Mouse (Mus musculus) spleen, adult 2 months (tissue): ENCODE data around the gene G530012D18Rik.
"Not testable (repeated sequence)": the region's sequence is repeated elsewhere in the genome, so short reads cannot be mapped to it uniquely, and the experiment has no call there.

ENCODE experiments used
- CTCF ChIP-seq: fragments of 200-500 bp; IDR thresholded peaks from 2 replicates; pipeline ENCODE4 v1.5.1; 2011; ENCODE audit warnings: mild to moderate bottlenecking, inconsistent platforms; ENCODE audit not compliant: insufficient read depth, insufficient read length, insufficient replicate concordance; ENCODE audit errors: extremely low read depth
- POLR2A ChIP-seq: fragments of 200-500 bp; IDR thresholded peaks from 2 replicates; pipeline ENCODE4 v1.6.1; 2011; ENCODE audit warnings: low read depth, low read length, inconsistent platforms

DNA sequence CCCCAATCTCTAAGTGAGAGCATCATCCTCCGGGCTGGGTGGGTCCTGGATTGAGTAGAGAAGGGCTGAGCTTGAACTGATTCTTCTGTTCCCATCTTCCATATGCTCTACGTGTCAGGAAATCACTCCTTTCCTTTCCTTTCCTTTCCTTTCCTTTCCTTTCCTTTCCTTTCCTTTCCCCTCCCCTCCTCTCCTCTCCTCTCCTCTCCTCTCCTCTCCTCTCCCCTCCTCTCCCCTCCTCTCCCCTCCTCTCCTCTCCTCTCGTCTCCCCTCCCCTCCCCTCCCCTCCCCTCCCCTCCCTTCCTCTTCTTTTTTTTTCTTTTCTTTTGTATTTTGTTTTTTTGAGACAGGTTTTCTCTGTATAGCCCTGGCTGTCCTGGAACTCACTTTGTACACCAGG, at the start of gene G530012D18Rik:
- TF ChIP-seq POLR2A, CTCF: not testable (repeated sequence)
